Mouse (Mus musculus) gastrocnemius, adult 18-20 months (tissue): ENCODE measurements around the gene Haus5. TPM values are rescaled to one million over a fixed set of nuclear protein-coding genes. Genes with fewer than 3 reads are reported as not detected.
A peak's percentile ranks its signal among the peaks of the same experiment; 100 is the strongest.

Source experiments
- DNase-seq: peaks from one replicate; pipeline ENCODE4 v3.0.0; 2021; ENCODE audit warnings: low spot score
- total RNA-seq, 2 experiments: library from RNA; stranded (reverse); gene quantifications; 2 replicates each; pipeline ENCODE4 v1.2.3; 2021

Haus5 gene
- total RNA-seq, 2 experiments from 2014 or later, result 2.6 to 3.8 TPM

- DNase-seq, result no peak
These were observed 38.1 kb downstream of the Haus5 start for GRCm38 (mm10) chr7:30626647-30627046.

GRCm38 (mm10) chr7:30625530-30626384 lies 39.0 kb downstream of the Haus5 start, which contains the start of gene Cox6b1:
Gene Cox6b1, minus strand, starts transcription at chr7:30626151.
- DNase-seq, result peak; percentile 88

GRCm38 (mm10) chr7:30619202-30619601 lies 45.6 kb downstream of the Haus5 start:
- no peak for DNase-seq

GRCm38 (mm10) chr7:30618658-30619057 lies 46.1 kb downstream of the Haus5 start:
- DNase-seq, result no peak

- DNase-seq, result no peak
These were observed 49.6 kb downstream of the Haus5 start for GRCm38 (mm10) chr7:30615049-30615760.

GRCm38 (mm10) chr7:30614454-30614853 lies 50.3 kb downstream of the Haus5 start:
- DNase-seq, result no peak

- peak; percentile 58 for DNase-seq
These were observed 51.2 kb downstream of the Haus5 start for GRCm38 (mm10) chr7:30613529-30614112.

GRCm38 (mm10) chr7:30612654-30613402 lies 52.0 kb downstream of the Haus5 start, which contains the start of gene Upk1a:
Gene Upk1a, minus strand, starts transcription at chr7:30612847.
- DNase-seq, result no peak

- DNase-seq, result no peak
These were observed 54.8 kb downstream of the Haus5 start for GRCm38 (mm10) chr7:30610043-30610442.

- DNase-seq, result no peak
These were observed 56.3 kb downstream of the Haus5 start for GRCm38 (mm10) chr7:30608476-30608875.

GRCm38 (mm10) chr7:30607706-30608309 lies 57.0 kb downstream of the Haus5 start:
- no peak for DNase-seq

- no peak for DNase-seq
These were observed 59.9 kb downstream of the Haus5 start for GRCm38 (mm10) chr7:30604944-30605343.

- no peak for DNase-seq
These were observed 60.4 kb downstream of the Haus5 start for GRCm38 (mm10) chr7:30604424-30604823.

Other genes with a start within 250 kb of the Haus5 start
- not detected for gene Hcst, start 245.1 kb downstream of the Haus5 start, total RNA-seq
- under 1 TPM in 1 of 2 experiments, not detected in 1; 0.11 TPM for gene Nfkbid, start 243.3 kb downstream of the Haus5 start, total RNA-seq
- 1 to 10 TPM in 1 of 2 experiments, under 1 TPM in 1; 0.82 to 1.4 TPM for gene Aplp1, start 219.5 kb downstream of the Haus5 start, total RNA-seq
- gene Kirrel2, start 207.3 kb downstream of the Haus5 start, total RNA-seq, result not detected
- gene Nphs1, start 206.7 kb downstream of the Haus5 start, total RNA-seq, result not detected
- gene Prodh2, start 171.4 kb downstream of the Haus5 start, total RNA-seq, result not detected
- under 1 TPM; 0.27 to 0.47 TPM for gene Arhgap33, start 129.9 kb downstream of the Haus5 start, total RNA-seq
- gene Hspb6, start 112.8 kb downstream of the Haus5 start, total RNA-seq, result 1,000 to 10,000 TPM; 1,641 to 2,096 TPM
- 1 to 10 TPM; 5.1 to 8.0 TPM for gene Proser3, start 112.7 kb downstream of the Haus5 start, total RNA-seq
- 1 to 10 TPM; 8.7 to 9.0 TPM for gene Lin37, start 105.2 kb downstream of the Haus5 start, total RNA-seq
- gene U2af1l4, start 101.7 kb downstream of the Haus5 start, total RNA-seq, result 10 to 100 TPM; 50.9 to 53.6 TPM
- gene Gm49396, start 101.7 kb downstream of the Haus5 start, total RNA-seq, result 1 to 10 TPM; 1.0 to 1.3 TPM
- gene Psenen, start 101.4 kb downstream of the Haus5 start, total RNA-seq, result 100 to 1,000 TPM; 122 to 132 TPM
- 1 to 10 TPM in 1 of 2 experiments, under 1 TPM in 1; 0.82 to 1.4 TPM for gene Igflr1, start 99.6 kb downstream of the Haus5 start, total RNA-seq
- gene Kmt2b, start 76.3 kb downstream of the Haus5 start, total RNA-seq, result 10 to 100 TPM; 12.5 to 12.9 TPM
- gene Zbtb32, start 66.1 kb downstream of the Haus5 start, total RNA-seq, result not detected
- not detected for gene Upk1a, start 52.1 kb downstream of the Haus5 start, total RNA-seq
- gene Cox6b1, start 38.8 kb downstream of the Haus5 start, total RNA-seq, result 1,000 to 10,000 TPM; 2,016 to 2,070 TPM
- not detected for gene Etv2, start 29.1 kb downstream of the Haus5 start, total RNA-seq
- gene Rbm42, start 14.7 kb downstream of the Haus5 start, total RNA-seq, result 10 to 100 TPM; 37.6 to 40.7 TPM
- gene Pmis2, start 6.6 kb upstream of the Haus5 start, total RNA-seq, result 1 to 10 TPM; 2.8 to 3.9 TPM
- not detected for gene 2200002J24Rik, start 33.9 kb upstream of the Haus5 start, total RNA-seq
- under 1 TPM in 1 of 2 experiments, not detected in 1; 0.07 TPM for gene Atp4a, start 47.2 kb upstream of the Haus5 start, total RNA-seq
- gene Tmem147, start 64.5 kb upstream of the Haus5 start, total RNA-seq, result 100 to 1,000 TPM; 215 to 233 TPM
- not detected for gene Gapdhs, start 78.7 kb upstream of the Haus5 start, total RNA-seq
- 1 to 10 TPM; 2.8 to 4.9 TPM for gene Sbsn, start 86.5 kb upstream of the Haus5 start, total RNA-seq
- under 1 TPM; 0.46 to 0.97 TPM for gene Dmkn, start 98.8 kb upstream of the Haus5 start, total RNA-seq
- 1 to 10 TPM in 1 of 2 experiments, not detected in 1; 2.1 TPM for gene Krtdap, start 122.9 kb upstream of the Haus5 start, total RNA-seq
- under 1 TPM; 0.50 to 0.90 TPM for gene Ffar2, start 158.8 kb upstream of the Haus5 start, total RNA-seq
- gene Ffar3, start 191.2 kb upstream of the Haus5 start, total RNA-seq, result not detected
- gene Ffar1, start 196.6 kb upstream of the Haus5 start, total RNA-seq, result not detected
- gene Cd22, start 215.3 kb upstream of the Haus5 start, total RNA-seq, result not detected
- gene Mag, start 249.9 kb upstream of the Haus5 start, total RNA-seq, result under 1 TPM; 0.48 to 0.76 TPM